Mouse (Mus musculus) stomach, postnatal 0 days (tissue): ENCODE results near the gene Ssmem1. TPM values are rescaled to one million over a fixed set of nuclear protein-coding genes. Genes with fewer than 3 reads are reported as not detected.

Experiments used
- ATAC-seq: fragments of 200-750 bp; cut with Nextera tagmentation; 2 replicates; pipeline ENCODE4 v1.8.0; 2017; ENCODE audit not compliant: low FRiP score, low TSS enrichment
- DNase-seq: peaks from one replicate; pipeline ENCODE4 v3.0.0-alpha.2; 2016; ENCODE audit warnings: low spot score
- H3K27ac ChIP-seq: fragments of 300-500 bp; sonication (generic); replicated peaks from 2 replicates; pipeline ENCODE4 v1.5.1; 2014; ENCODE audit warnings: mild to moderate bottlenecking, control low read depth
- H3K27me3 ChIP-seq: fragments of 300-500 bp; sonication (generic); 2 replicates; pipeline ENCODE4 v1.6.1; 2014; ENCODE audit warnings: low read length; ENCODE audit not compliant: control insufficient read depth, insufficient read depth
- H3K36me3 ChIP-seq: fragments of 300-500 bp; sonication (generic); 2 replicates; pipeline ENCODE4 v1.6.1; 2014; ENCODE audit warnings: low read length, mixed read lengths; ENCODE audit not compliant: control insufficient read depth, insufficient read depth
- H3K4me1 ChIP-seq: fragments of 300-500 bp; sonication (generic); replicated peaks from 2 replicates; pipeline ENCODE4 v1.6.1; 2014; ENCODE audit warnings: antibody characterized with exemption; ENCODE audit not compliant: control insufficient read depth, insufficient read depth
- H3K4me2 ChIP-seq: fragments of 300-500 bp; sonication (generic); replicated peaks from 2 replicates; pipeline ENCODE4 v1.6.1; 2014; ENCODE audit warnings: low read depth, mild to moderate bottlenecking, control low read depth, moderate library complexity
- H3K4me3 ChIP-seq: fragments of 300-500 bp; sonication (generic); 2 replicates; pipeline ENCODE4 v1.5.1; 2014; ENCODE audit warnings: low read depth, low read length, control low read depth
- H3K9ac ChIP-seq: fragments of 300-500 bp; sonication (generic); 2 replicates; pipeline ENCODE4 v1.6.1; 2014; ENCODE audit warnings: mild to moderate bottlenecking, low read length, control low read depth, mixed read lengths
- H3K9me3 ChIP-seq: fragments of 300-500 bp; sonication (generic); 2 replicates; pipeline ENCODE4 v1.6.1; 2016; ENCODE audit warnings: low read length; ENCODE audit not compliant: control insufficient read depth
- CTCF ChIP-seq: IDR thresholded peaks from 2 replicates; pipeline ENCODE4 v1.5.1; 2016; ENCODE audit warnings: antibody characterized with exemption, low read depth, mild to moderate bottlenecking, moderate library complexity
- EP300 ChIP-seq: optimal IDR thresholded peaks from 2 replicates; pipeline ENCODE3; 2016; ENCODE audit warnings: antibody characterized with exemption
- WGBS: fragments of 180-500 bp; shearing (Covaris S2); extraction: QIAGEN DNeasy Blood & Tissue Kit; methylation state at CpG from one replicate; pipeline ENCODE4 v1.1.7; 2014; 5-methylcytosine and 5-hydroxymethylcytosine counted together
- polyA plus RNA-seq: library from polyadenylated mRNA; unstranded; fragments of >200 nt; fragmentation: Nextera tagmentation; extraction: Ambion mirVana; gene quantifications from 2 replicates; pipeline ENCODE4 v1.2.1, GENCODE M21; 2015

Ssmem1 gene
- polyA plus RNA-seq, 1 experiment from 2014 or later: not detected

GRCm38 (mm10) chr6:30468058-30468457, 41.6 kb upstream of the Ssmem1 start:
- H3K9ac ChIP-seq: no peak overlapping the region

GRCm38 (mm10) chr6:30468684-30469083, 41.0 kb upstream of the Ssmem1 start:
- Histone ChIP-seq H3K36me3 (no peaks in the 10 kb centered on the region), H3K9ac (no peak overlapping the region), H3K4me1 (no peaks in the 10 kb centered on the region), H3K9me3 (no peaks in the 10 kb centered on the region), H3K27ac (no peak overlapping the region), H3K4me2 (no peak overlapping the region), H3K27me3 (no peaks in the 10 kb centered on the region), H3K4me3 (no peak overlapping the region)
- 0 out of 2 replicates have a peak, but pooled peaks have one; percentile 28 for ATAC-seq
- 64% methylated on average over 12 of the region's 12 CpGs for WGBS
- no peak for TF ChIP-seq EP300
- peak; percentile 70 for TF ChIP-seq CTCF
- DNase-seq: peak; percentile 56

More at GRCm38 (mm10) chr6:30468058-30468457, 41.6 kb upstream of the Ssmem1 start:
- 66% methylated on average over 1 of the region's 1 CpGs for WGBS
- Histone ChIP-seq H3K36me3 (no peaks in the 10 kb centered on the region), H3K27ac (no peak overlapping the region), H3K4me3 (no peak overlapping the region), H3K4me1 (no peaks in the 10 kb centered on the region), H3K4me2 (no peak overlapping the region), H3K9me3 (no peaks in the 10 kb centered on the region), H3K27me3 (no peaks in the 10 kb centered on the region)
- no peak for TF ChIP-seq CTCF
- TF ChIP-seq EP300: no peak
- no peak for DNase-seq
- ATAC-seq: no peak

GRCm38 (mm10) chr6:30469370-30469769, 40.3 kb upstream of the Ssmem1 start:
- ATAC-seq (peak; percentile 21; the same call in 1 of the 2 replicates), DNase-seq (no peak)
- Histone ChIP-seq H3K27ac (no peak overlapping the region), H3K27me3 (no peaks in the 10 kb centered on the region), H3K36me3 (no peaks in the 10 kb centered on the region), H3K9me3 (no peaks in the 10 kb centered on the region), H3K4me3 (no peak overlapping the region), H3K9ac (no peak overlapping the region), H3K4me1 (no peaks in the 10 kb centered on the region), H3K4me2 (no peak overlapping the region)
- TF ChIP-seq CTCF: no peak
- TF ChIP-seq EP300: no peak
- 79% methylated on average over 12 of the region's 12 CpGs for WGBS

GRCm38 (mm10) chr6:30471706-30472105, 37.9 kb upstream of the Ssmem1 start:
- 75% methylated on average over 3 of the region's 3 CpGs for WGBS
- TF ChIP-seq EP300 (no peak), CTCF (no peak)
- no peak for DNase-seq
- Histone ChIP-seq H3K9me3 (no peaks in the 10 kb centered on the region), H3K4me3 (no peak overlapping the region), H3K27ac (no peak overlapping the region), H3K4me1 (no peaks in the 10 kb centered on the region), H3K9ac (no peak overlapping the region), H3K27me3 (no peaks in the 10 kb centered on the region), H3K36me3 (no peaks in the 10 kb centered on the region), H3K4me2 (no peak overlapping the region)
- ATAC-seq: no peak

GRCm38 (mm10) chr6:30476025-30476765, 33.5 kb upstream of the Ssmem1 start:
- DNase-seq (no peak), ATAC-seq (no peak)
- no peak overlapping the region for H3K4me3 ChIP-seq
- no peak overlapping the region for H3K4me2 ChIP-seq
- H3K27ac ChIP-seq: no peak overlapping the region
- no peaks in the 10 kb centered on the region for H3K9me3 ChIP-seq
- no peaks in the 10 kb centered on the region for H3K27me3 ChIP-seq
- H3K4me1 ChIP-seq: no peaks in the 10 kb centered on the region
- H3K36me3 ChIP-seq: no peaks in the 10 kb centered on the region
- TF ChIP-seq CTCF (no peak), EP300 (no peak)
- 47% methylated on average over 10 of the region's 10 CpGs for WGBS
- H3K9ac ChIP-seq: no peak overlapping the region

GRCm38 (mm10) chr6:30477210-30477714, 32.4 kb upstream of the Ssmem1 start:
- H3K9me3 ChIP-seq: no peaks in the 10 kb centered on the region
- DNase-seq (no peak), ATAC-seq (peak; percentile 73)
- no peaks in the 10 kb centered on the region for H3K36me3 ChIP-seq
- H3K9ac ChIP-seq: no peak overlapping the region
- WGBS: 27% methylated on average over 8 of the region's 8 CpGs
- no peak overlapping the region for H3K4me3 ChIP-seq
- TF ChIP-seq EP300: no peak
- TF ChIP-seq CTCF: no peak
- H3K27ac ChIP-seq: peak overlapping the region; percentile 40; the same call in 1 of the 2 replicates
- no peaks in the 10 kb centered on the region for H3K4me1 ChIP-seq
- no peaks in the 10 kb centered on the region for H3K27me3 ChIP-seq
- H3K4me2 ChIP-seq: no peak overlapping the region
